Mouse (Mus musculus): ENCODE measurements at regions not wholly inside any gene's neighbourhood (a gene's known extent, or its start where the extent isn't known, plus 50 kb on each side); places are given as distances from the start of the nearest gene placed in this dataset.

- TF ChIP-seq CTCF (IDR thresholded peaks at IDR 0.05) = no peak
- Histone ChIP-seq H3K4me3 (no peak overlapping the region), H3K27ac (no peak overlapping the region)
- intact Hi-C loops (cut with DNase I) = no loop called here
- DNase-seq (ENCODE audit: extremely low spot score in 1 of 2, low spot score in 2 of 2) = no peak
These were observed 130.2 kb downstream of the Ccdc71l start for GRCm38 (mm10) chr12:32508671-32509070.

GRCm38 (mm10) chr12:32525586-32525985 is 147.1 kb downstream of the Ccdc71l start:
- intact Hi-C loops (cut with DNase I) = no loop called here
- Histone ChIP-seq H3K4me3 (no peak overlapping the region), H3K27ac (no peak overlapping the region)
- DNase-seq (ENCODE audit: extremely low spot score in 1 of 2, low spot score in 2 of 2) = no peak
- TF ChIP-seq CTCF (IDR thresholded peaks at IDR 0.05) = no peak

- TF ChIP-seq CTCF (IDR thresholded peaks at IDR 0.05) = no peak
- no peak overlapping the region for H3K4me3 ChIP-seq
- H3K27ac ChIP-seq = no peak overlapping the region
- intact Hi-C loops (cut with DNase I) = no loop called here
- DNase-seq (ENCODE audit: extremely low spot score in 1 of 2, low spot score in 2 of 2) = no peak
These were observed 152.7 kb downstream of the Ccdc71l start for GRCm38 (mm10) chr12:32531216-32531615.

- no peak for TF ChIP-seq CTCF (IDR thresholded peaks at IDR 0.05)
- Histone ChIP-seq H3K4me3 (no peak overlapping the region), H3K27ac (no peak overlapping the region)
- intact Hi-C loops (cut with DNase I) = no loop called here
- no peak for DNase-seq (ENCODE audit: extremely low spot score in 1 of 2, low spot score in 2 of 2)
These were observed 155.1 kb downstream of the Ccdc71l start for GRCm38 (mm10) chr12:32533641-32534040.

- intact Hi-C loops (cut with DNase I) = no loop called here
- TF ChIP-seq CTCF (IDR thresholded peaks at IDR 0.05) = no peak
- no peak for DNase-seq (ENCODE audit: extremely low spot score in 1 of 2, low spot score in 2 of 2)
- no peak overlapping the region for H3K4me3 ChIP-seq
- H3K27ac ChIP-seq = no peak overlapping the region
These were observed 167.0 kb downstream of the Ccdc71l start for GRCm38 (mm10) chr12:32545466-32545865.

GRCm38 (mm10) chr12:32546356-32546755 is 167.9 kb downstream of the Ccdc71l start:
- TF ChIP-seq CTCF (IDR thresholded peaks at IDR 0.05) = no peak
- Histone ChIP-seq H3K4me3 (no peak overlapping the region), H3K27ac (no peak overlapping the region)
- intact Hi-C loops (cut with DNase I) = no loop called here
- DNase-seq (ENCODE audit: extremely low spot score in 1 of 2, low spot score in 2 of 2) = no peak

- Histone ChIP-seq H3K4me3 (no peak overlapping the region), H3K27ac (no peak overlapping the region)
- no peak for DNase-seq (ENCODE audit: extremely low spot score in 1 of 2, low spot score in 2 of 2)
- no peak for TF ChIP-seq CTCF (IDR thresholded peaks at IDR 0.05)
- intact Hi-C loops (cut with DNase I) = no loop called here
These were observed 175.3 kb downstream of the Ccdc71l start for GRCm38 (mm10) chr12:32553793-32554192.

GRCm38 (mm10) chr12:32567777-32568176 is 189.3 kb downstream of the Ccdc71l start:
- intact Hi-C loops (cut with DNase I) = no loop called here
- no peak for TF ChIP-seq CTCF (IDR thresholded peaks at IDR 0.05)
- no peak for DNase-seq (ENCODE audit: extremely low spot score in 1 of 2, low spot score in 2 of 2)
- Histone ChIP-seq H3K27ac (no peak overlapping the region), H3K4me3 (no peak overlapping the region)

- H3K4me3 ChIP-seq = no peak overlapping the region
- no peak for TF ChIP-seq CTCF (IDR thresholded peaks at IDR 0.05)
- H3K27ac ChIP-seq = no peak overlapping the region
- intact Hi-C loops (cut with DNase I) = no loop called here
- no peak for DNase-seq (ENCODE audit: extremely low spot score in 1 of 2, low spot score in 2 of 2)
These were observed 202.8 kb downstream of the Ccdc71l start for GRCm38 (mm10) chr12:32581304-32581703.

GRCm38 (mm10) chr12:32602131-32602815 is 217.1 kb upstream of the Nampt start:
- no peak; the same call in 1 of the 2 replicates for TF ChIP-seq CTCF (IDR thresholded peaks at IDR 0.05)
- intact Hi-C loops (cut with DNase I) = no loop called here
- no peak for DNase-seq (ENCODE audit: extremely low spot score in 1 of 2, low spot score in 2 of 2)
- Histone ChIP-seq H3K4me3 (no peak overlapping the region), H3K27ac (no peak overlapping the region)

- no peak overlapping the region for H3K27ac ChIP-seq
- DNase-seq (ENCODE audit: extremely low spot score in 1 of 2, low spot score in 2 of 2) = no peak
- TF ChIP-seq CTCF (IDR thresholded peaks at IDR 0.05) = no peak
- intact Hi-C loops (cut with DNase I) = no loop called here
- H3K4me3 ChIP-seq = no peak overlapping the region
These were observed 214.0 kb upstream of the Nampt start for GRCm38 (mm10) chr12:32605353-32605752.

- intact Hi-C loops (cut with DNase I) = no loop called here
- DNase-seq (ENCODE audit: extremely low spot score in 1 of 2, low spot score in 2 of 2) = no peak
- H3K27ac ChIP-seq = no peak overlapping the region
- no peak for TF ChIP-seq CTCF (IDR thresholded peaks at IDR 0.05)
- H3K4me3 ChIP-seq = no peak overlapping the region
These were observed 204.3 kb upstream of the Nampt start for GRCm38 (mm10) chr12:32615000-32615399.

GRCm38 (mm10) chr12:32616086-32616485 is 203.3 kb upstream of the Nampt start:
- DNase-seq (ENCODE audit: extremely low spot score in 1 of 2, low spot score in 2 of 2) = no peak
- intact Hi-C loops (cut with DNase I) = no loop called here
- TF ChIP-seq CTCF (IDR thresholded peaks at IDR 0.05) = no peak
- Histone ChIP-seq H3K4me3 (no peak overlapping the region), H3K27ac (no peak overlapping the region)

Data from left cerebral cortex, adult 2 months (tissue).